Mouse (Mus musculus): ENCODE measurements around the gene Nup210l.
A peak's percentile ranks its signal among the peaks of the same experiment; 100 is the strongest.

- peak; percentile 78 for TF ChIP-seq POLR2A (IDR thresholded peaks at IDR 0.05; ENCODE audit: insufficient read length, low read depth)
- no peak for TF ChIP-seq MYOG (IDR thresholded peaks at IDR 0.05; ENCODE audit: control insufficient read depth in 1 of 3, insufficient read depth in 1 of 3, insufficient read length in 2 of 3, low read depth in 2 of 3)
- no peak for TF ChIP-seq TCF12 (IDR thresholded peaks at IDR 0.05; ENCODE audit: insufficient read depth, poor library complexity, severe bottlenecking)
- TF ChIP-seq POLR2AphosphoS2 (IDR thresholded peaks at IDR 0.05; ENCODE audit: insufficient read length, low read depth) = peak; percentile 51
- TF ChIP-seq MYOD1 (IDR thresholded peaks at IDR 0.05; ENCODE audit: control insufficient read depth in 1 of 3, insufficient read length in 2 of 3, low read depth in 2 of 3) = no peak
- TF ChIP-seq MAX (IDR thresholded peaks at IDR 0.05; ENCODE audit: low read depth) = no peak
- TF ChIP-seq CEBPB (IDR thresholded peaks at IDR 0.05; ENCODE audit: insufficient read depth, poor library complexity, severe bottlenecking) = no peak
- no peak for TF ChIP-seq E2F4 (IDR thresholded peaks at IDR 0.05; ENCODE audit: insufficient read depth)
- TF ChIP-seq REST (IDR thresholded peaks at IDR 0.05; ENCODE audit: insufficient read depth, insufficient read length) = no peak
- TF ChIP-seq SRF (IDR thresholded peaks at IDR 0.05; ENCODE audit: control insufficient read depth, insufficient read length, low read depth) = no peak
- TF ChIP-seq USF1 (IDR thresholded peaks at IDR 0.05; ENCODE audit: low read depth) = no peak
- TF ChIP-seq TCF3 (IDR thresholded peaks at IDR 0.05; ENCODE audit: insufficient read length, low read depth) = no peak
These were observed 116.6 kb downstream of the Nup210l start for GRCm38 (mm10) chr3:90220531-90220951.

Measured in myocyte (in vitro differentiated cells).